Mouse (Mus musculus): ENCODE results near the gene Manf.

Manf gene

DNA sequence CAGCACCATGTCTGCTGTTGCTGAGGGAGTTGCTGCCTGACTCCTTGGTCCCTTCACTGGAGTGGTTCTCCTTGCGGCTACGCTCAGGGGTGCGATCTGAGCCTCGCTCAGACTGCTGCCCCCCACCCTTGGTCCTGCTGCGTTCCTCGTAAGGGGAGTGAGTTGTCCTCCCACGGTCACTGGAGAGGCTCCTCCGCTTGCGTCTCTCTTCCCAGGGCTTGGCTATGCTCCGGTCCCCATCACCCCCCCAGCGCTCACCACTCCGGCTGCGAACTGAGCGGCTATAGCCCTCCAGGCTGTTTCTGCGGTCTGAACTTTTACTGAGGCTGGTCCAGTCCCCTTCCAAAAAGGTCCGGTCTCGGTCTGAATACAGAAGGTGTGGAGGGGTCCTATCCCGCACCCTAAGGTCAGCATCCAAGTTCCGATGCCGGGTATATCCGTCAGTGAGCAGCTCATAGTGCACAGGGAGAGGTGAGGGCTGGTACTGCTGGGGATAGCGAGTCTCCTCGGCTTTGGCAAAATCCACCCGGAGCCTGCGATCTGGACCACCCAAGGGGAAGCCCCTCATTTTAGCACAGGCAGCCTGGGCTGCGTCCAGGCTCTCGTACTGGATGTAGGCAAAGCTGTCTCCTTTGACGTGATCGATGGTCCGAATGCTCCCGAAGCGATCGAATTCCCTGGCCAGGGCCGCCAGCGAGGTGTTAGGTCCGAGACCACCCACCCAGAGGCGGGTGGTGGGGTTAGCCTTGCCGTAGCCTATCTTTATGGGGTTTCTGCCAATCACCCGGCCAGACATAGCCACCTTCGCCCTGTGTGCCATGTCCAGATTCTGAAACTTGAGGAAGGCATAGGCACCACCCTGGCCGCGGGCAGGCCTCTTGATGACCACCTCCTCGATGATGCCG, 6.5 kb downstream of the Manf start:
- no peak for DNase-seq (ENCODE audit: extremely low spot score, low read depth, low spot score)

DNA sequence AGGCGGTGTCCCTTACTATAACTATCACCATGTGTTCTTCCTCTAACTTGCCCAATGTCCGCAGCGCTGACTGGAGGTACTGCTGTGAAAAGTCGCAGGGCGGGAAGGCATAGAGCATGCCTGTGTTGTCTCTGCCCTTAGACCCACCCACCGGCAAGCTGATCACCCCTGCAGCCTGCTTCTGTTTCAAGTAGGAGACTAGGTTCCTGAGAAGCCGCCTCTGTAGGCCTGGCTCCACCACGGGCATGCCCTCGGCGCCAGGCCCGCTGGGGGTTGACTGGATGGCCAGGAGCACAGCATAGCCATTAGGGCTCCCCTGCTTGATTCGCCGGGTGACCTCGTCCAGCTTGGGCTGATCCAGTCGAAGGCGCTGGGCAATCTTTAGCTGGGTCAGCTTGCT, 7.5 kb downstream of the Manf start:
- DNase-seq (ENCODE audit: extremely low spot score, low read depth, low spot score): no peak

DNA sequence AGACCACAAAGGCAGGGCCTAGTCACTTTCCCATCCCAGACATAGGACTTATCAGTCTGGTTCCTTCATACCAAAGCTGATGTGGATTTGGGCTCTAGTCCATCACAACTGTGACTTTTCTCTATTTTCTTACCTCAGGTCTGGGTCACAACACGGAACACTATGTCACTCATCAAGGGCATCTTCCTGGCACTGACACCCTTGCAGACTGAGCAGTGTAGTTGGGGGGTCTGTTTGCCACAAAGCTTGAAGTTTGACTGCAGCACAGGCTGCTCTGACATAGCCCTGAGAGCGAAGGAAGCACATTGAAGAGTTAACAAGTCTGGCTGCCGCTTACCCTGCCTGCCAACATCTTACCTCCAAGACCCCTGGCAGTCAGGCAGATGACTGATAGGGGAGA, 8.7 kb downstream of the Manf start:
- DNase-seq (ENCODE audit: extremely low spot score, low read depth, low spot score): no peak

DNA sequence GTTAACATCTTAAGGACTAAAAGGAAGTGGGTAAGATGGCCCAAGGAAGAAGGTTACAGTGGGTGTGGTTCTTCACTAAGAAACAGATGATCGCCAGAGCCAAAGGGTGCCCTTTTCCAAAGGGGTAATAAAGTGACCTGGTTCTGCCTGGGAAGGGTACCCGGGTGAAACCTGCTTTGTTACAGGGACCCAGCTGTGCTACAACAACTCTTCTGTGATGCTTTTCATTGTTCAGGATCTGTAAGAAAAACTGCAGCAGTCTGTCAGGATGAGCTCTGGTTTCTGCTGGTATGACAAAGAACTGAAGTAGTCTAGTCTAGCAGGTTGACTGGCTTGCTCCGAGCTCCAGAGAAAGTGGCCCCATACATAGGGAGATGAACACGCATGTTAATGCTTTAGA, 9.6 kb downstream of the Manf start:
- DNase-seq (ENCODE audit: extremely low spot score, low read depth, low spot score): no peak

DNA sequence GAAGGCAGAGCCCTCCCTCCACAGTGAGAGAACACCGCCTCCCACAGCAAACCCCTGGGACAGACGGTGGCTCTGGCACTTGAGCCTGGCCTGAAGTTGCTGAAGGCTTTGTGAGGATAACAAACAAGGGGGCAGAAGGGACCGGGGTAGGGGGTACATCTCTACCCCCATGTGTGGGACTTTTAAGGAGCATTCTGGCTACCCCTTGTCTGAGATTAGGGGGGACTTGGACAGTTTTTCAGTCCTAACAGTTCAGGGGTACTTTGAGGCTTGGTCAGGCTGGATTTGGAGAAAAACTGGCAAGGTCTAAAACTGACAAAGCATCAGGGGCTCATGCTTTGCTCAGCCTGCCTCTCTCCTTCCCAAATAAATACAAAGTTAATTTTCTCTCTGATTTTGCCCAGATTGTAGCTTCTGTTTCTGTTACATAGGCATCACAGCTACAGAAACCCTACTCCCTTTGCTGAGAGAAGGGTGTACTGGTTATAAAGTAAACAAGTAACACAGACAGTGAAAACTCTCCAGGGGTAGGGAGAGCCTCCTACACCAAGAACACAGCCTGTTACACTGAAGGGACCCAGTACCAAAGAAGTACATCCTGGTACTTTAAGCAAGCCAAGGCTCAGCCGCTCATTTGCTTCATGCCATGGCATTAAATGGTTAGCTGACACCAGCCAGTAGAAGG, 10.6 kb downstream of the Manf start:
- no peak for DNase-seq (ENCODE audit: extremely low spot score, low read depth, low spot score)

DNA sequence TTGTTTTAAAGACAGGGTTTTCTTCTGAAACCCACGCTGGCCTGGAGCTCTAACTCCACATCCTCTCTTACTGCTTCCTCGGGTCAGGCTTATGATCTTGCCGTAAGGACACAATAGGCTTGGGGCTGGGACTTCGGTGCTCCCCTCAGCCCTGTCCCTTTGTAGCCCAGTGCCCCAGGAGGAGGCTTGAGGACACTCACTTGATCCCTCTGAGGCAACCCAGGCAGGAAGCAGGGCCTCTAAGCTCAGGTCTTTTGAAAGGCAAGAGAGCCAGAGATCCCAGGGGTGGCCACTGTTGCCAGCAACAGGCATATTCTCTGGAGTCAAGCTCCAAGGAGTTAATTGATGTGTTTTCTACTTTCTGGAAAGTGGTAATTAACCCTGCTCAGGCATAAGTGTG, 12.3 kb downstream of the Manf start:
- DNase-seq (ENCODE audit: extremely low spot score, low read depth, low spot score): no peak

DNA sequence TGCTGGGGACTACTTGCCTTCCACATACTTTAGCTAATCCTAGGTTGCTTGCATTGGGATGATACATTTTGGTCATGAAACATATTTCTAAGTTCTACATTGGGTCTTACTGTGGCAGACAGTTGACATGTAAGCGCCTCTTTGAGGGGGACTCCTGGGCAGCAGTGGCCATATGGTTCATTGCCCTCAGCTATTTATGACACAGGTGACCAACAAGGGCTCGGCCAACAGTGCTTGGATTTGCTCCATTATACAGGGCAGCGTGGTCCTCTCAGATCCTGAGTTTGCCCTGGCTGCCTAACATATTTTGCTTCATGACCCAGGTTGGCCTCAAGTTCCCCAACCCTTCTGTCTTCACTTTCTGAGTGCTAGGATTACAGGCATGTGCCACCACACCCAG, 15.1 kb downstream of the Manf start:
- no peak for DNase-seq (ENCODE audit: extremely low spot score, low read depth, low spot score)

DNA sequence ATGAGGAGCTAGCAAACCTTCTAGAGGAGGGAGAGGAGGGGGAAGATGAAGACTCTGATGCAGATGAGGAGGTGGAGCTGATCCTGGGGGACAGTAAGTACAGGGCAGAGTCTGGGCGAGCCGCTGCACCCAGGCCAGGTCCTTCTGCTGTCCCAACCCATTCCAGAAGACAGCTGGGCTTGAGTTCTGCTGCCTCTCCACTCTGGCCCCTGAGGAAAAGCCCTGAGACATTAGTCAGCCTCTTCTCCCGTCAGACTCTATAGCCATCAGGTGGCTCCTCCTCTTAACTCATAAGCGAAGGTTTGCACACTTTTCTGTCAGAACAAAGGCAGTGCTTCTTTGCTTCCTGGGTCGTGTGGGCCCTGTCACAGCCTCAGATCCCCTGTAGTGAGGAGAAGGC, 17.6 kb downstream of the Manf start:
- no peak for DNase-seq (ENCODE audit: extremely low spot score, low read depth, low spot score)

DNA sequence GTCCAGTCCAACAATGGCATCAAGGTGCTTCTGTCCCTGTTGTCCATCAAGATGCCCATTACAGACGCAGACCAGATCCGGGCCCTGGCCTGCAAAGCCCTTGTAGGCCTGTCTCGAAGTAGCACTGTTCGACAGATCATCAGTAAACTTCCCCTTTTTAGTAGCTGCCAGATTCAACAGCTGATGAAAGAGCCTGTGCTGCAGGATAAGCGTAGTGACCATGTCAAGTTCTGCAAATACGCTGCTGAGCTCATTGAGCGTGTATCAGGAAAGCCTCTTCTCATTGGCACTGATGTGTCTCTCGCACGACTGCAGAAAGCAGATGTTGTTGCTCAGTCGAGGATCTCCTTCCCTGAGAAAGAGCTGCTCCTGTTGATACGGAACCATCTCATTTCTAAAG, 33.7 kb downstream of the Manf start:
- DNase-seq (ENCODE audit: extremely low spot score, low read depth, low spot score): no peak

DNA sequence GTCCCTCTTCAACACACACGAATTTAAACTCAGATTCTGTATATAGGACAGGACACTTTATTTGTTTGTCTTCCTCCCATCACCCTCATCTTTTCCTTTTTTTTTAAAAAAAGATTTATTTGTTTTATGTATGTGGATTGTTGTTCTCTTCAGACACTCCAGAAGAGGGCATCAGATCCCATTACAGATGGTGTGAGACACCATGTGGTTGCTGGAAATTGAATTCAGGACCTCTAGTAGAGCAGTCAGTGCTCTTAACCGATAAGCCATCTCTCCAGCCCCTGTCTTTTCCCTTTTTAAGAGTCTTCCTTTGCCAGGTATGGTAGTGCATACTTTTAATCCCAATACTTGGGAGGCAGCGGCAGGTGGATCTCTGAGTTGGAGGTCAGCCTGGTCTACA, 35.1 kb downstream of the Manf start:
- DNase-seq (ENCODE audit: extremely low spot score, low read depth, low spot score): no peak

DNA sequence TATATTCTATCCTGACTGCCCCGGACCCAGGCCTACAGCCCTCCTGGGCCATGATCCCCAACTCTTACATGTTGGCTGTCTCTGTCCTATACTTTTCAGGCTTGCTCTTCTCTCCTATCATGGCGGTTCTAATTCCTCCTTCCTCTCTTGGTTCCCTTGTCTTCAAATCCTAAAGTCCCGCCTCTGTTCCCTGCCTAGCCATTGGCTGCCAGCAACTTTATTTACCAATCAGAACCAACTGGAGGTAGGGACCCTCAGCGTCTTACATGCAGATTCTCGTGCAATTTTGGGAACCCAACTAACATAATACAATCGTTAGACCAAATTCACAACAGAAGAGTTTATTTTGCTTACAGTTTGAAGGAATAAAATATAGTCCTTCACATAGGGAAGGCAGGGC, 49.0 kb downstream of the Manf start:
- DNase-seq (ENCODE audit: extremely low spot score, low read depth, low spot score): no peak

DNA sequence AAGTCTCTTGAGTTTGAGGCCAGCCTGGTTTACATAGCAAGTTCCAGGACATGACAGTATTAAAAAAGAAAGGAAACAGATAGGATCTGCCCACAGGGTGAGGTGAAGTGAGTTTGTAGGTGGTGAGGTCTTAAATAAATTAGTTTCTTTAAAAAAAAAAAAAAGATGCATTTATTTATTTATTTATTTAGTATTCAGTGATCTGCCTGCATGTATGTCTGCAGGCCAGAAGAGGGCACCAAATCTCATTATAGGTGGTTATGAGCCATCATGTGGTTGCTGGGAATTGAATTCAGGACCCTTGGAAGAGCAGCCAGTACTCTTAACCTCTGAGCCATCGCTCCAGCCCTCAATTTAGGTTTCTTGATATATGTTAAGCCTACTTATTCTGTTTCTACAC, 51.2 kb downstream of the Manf start:
- no peak for DNase-seq (ENCODE audit: extremely low spot score, low read depth, low spot score)

DNA sequence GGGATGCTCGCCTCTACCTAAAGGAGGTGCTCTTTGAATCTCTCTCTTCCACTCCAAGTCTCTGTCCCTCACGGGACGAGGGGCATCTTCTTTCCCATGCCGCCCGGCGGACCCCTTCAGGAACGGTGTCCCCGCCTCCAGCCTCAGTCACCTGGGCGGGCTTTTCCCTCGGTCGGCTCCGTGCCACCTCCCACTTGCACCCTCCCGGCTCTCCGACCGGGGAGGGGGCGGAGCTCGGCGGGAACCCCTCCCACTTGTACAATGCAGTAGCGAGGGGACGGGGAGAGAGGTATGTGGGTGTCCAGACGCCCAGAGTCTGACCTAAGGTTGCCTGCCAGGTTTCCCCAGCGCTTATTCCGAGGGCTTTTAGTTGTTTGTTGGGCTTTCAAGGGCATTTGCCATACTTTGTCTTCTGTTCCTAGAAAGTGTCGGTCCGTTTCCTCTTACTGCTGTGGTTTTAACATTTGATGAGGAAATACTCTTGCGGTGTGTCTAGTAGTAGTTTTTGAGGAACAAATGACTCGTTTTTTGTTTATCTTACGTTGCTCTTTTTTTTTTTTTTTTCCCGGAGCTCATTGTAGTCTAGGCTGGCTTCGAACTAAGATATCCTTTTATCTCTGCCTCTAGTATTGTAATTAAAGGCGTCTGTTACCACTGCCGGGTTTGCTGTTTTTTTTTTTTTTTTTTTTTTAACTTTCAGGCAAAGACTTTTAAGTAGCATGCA, 69.2 kb downstream of the Manf start:
- DNase-seq (ENCODE audit: extremely low spot score, low read depth, low spot score): peak; percentile 42

DNA sequence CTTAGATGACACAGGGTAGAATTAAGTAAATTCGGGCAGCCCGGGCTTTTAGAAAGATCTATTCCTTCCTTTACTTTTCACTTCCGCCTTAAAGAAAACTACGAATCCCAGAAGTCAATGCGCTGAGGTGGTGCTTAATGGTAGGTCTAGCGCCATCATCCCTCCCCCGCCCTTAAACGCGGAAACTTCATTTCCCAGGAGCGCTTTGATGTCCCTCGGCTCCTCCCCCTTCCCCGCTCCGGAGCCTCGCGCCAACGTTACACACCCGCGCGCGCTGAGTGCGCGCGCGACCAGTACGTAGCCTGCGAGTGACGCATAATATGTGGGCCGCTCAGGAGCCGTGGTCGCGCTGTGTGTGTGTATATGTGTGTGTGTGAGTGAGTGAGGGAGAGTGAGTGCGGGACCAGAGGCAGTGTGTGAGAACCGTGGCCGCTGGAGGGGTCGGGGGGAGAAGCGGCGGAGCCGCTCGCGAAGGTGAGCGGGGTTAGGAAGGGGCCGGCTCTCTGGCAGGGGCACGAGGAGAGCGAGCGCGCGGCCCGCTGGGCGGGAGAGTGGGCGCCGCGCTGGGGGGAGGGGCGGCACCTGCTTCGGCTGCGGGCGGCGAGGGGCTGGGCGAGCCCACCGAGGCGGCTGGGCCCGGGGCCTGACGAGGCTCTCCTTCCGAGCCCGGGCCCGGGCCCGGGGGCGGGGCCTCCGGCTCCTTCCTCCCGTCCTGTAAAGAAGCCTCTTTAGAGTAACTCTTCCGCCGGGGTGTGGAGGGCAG, 70.0 kb downstream of the Manf start, which contains the start of gene Dcaf1:
Dcaf1 (plus strand) TSS at position 257 of the 763 bp plus-strand sequence.
- peak; percentile 96 for DNase-seq (ENCODE audit: extremely low spot score, low read depth, low spot score)

DNA sequence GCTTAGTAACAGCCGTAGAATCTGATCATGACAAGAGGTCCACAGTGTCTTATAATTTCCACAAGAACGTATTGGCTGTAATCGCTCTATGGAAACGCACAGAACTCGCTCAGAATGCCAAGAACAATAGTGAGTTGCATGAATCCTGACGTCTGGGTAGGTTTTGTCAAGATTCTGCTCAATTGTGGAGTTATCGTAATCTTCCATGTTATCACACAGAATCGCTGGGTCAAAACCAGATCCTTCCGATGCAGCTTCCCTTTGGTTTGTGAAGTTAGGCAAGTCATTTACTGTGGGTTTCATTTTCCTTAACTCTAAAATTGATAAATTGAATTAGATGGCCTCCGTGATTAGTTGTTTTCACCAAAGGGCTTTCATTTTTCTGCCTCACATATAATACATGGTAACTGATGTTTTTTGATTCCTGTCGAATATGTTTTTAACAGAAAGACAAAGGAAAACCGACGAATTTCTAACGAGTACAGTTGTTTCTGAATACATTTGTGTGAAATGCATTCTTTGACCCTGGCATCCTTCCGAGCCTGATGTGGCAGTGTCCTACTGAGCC, 70.6 kb downstream of the Manf start:
- no peak for DNase-seq (ENCODE audit: extremely low spot score, low read depth, low spot score)

DNA sequence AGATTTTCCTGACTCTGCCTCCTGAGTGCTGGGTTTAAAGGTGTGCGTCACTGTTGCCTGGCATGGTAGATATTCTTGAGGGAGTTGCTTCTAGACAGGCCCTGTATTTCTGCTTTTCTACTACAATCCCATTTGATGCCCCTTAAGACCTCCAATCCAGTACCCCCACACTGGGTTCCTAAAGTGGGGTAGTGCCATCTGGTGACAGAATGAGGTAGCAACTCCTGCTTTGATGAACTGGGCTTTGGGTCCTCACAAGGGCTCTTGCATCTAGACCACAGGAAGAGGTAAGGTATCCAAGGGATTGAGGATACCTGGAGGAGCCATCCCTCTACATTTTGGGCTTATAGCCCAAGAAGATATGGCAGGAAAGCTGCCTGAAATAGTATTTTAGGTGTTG, 72.6 kb downstream of the Manf start:
- no peak for DNase-seq (ENCODE audit: extremely low spot score, low read depth, low spot score)

DNA sequence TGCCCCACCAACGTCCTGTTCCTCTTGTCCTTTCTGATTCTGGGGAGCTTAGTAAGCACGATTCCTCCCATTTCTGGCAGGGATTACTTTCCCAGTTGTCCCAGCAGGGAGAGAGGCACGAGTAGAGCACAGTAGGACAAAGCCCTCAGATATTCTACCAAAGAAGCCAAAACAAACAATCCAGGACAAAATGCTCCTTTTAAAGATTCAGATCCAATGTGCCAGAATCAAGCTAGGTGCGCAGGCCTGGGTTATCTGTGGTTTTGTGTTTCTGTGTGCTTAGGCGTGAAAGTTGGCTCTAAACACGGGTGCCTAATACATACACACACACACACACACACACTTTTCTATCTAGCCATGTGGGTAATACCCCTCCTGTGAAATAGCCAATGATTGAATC, 73.6 kb downstream of the Manf start:
- DNase-seq (ENCODE audit: extremely low spot score, low read depth, low spot score): no peak

DNA sequence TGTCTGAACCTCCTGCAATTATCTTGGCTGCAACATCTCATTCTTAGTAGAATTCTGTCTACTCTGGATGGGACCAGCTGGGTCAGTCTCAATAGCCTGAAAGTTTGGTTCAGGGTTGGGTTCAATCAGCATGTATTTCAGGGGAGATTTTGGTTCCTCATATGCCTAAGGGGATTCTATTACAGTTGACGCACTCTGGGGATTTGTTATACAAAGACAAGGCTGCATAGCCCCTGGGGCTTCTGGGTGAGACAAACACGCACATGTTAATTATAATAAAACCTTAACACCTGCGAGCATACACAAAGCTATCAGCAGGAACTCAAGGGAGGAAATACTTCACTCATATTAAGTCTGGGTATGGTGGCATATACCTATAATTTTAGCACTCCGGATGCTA, 85.3 kb downstream of the Manf start:
- no peak for DNase-seq (ENCODE audit: extremely low spot score, low read depth, low spot score)

DNA sequence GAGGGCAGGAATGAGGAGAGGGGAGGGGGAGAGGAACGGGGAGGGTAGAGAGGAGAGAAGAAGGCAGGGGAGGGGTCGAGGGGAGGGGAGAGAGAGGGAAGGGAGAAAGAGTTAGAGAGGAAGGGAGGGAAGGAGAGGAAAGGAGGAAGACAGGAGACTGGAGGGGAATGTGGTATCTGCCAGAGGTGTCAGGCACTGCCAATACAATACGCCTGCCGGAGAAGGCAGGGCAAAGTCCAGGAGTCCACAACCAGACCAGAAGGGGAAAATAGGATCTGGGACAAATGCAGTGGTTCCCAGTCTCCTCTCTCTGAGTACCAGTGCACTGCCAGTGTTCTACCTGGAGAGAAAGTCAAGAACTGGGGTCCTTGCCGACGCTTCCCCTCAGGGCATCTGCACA, 100.9 kb downstream of the Manf start:
- DNase-seq (ENCODE audit: extremely low spot score, low read depth, low spot score): no peak

DNA sequence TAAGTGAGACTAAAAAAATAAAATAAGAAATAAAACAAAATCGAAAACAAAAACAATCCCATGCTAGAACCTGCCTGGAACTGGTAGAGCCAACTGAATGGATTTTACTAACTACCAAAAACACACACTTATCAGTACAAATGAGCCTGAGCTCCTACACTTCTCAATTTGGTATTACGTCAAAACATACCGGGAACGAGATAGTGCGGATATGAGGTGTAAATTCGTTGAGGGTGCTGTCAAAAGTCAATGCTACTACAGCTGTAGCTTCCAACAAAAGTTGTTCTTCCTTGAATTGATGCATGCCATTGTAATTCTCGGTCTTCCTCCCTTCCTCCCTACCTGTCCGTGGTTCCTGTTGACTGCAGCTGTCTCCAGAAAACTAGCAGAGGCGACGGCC, 102.4 kb downstream of the Manf start:
- no peak for DNase-seq (ENCODE audit: extremely low spot score, low read depth, low spot score)

DNA sequence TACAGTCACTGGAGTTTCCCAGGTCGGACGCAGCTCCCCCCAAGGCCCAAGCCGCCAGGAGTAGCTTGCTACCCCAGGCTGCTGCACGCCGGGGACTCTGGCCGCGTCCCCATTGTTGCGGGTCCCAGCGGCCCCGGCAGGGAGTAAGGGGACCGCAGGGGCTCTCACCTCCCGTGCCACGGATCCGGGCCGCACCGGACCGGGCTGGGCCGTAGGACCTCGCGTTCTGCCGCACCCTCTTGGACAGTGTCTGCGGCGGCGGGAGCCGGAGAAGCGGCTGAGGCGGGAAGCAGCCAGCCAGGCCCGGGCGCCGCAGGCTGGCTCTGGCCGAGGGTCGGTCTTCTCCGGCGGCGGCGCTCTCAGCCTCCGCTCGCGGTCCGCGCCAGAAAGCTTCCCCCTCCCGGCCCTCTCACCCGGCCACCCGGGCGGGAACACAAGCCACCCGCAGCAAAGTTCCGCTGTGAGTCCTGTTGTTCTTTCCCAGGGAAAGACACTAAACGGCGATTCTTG, 102.9 kb downstream of the Manf start, which contains the start of gene Rad54l2:
Rad54l2 (minus strand) TSS at position 383 of the 510 bp plus-strand sequence.
- DNase-seq (ENCODE audit: extremely low spot score, low read depth, low spot score): no peak
